Mouse (Mus musculus) brain, adult 2 months (tissue): ENCODE measurements at regions not wholly inside any gene's neighbourhood (a gene's known extent, or its start where the extent isn't known, plus 50 kb on each side); places are given as distances from the start of the nearest gene placed in this dataset.
A peak's percentile ranks its signal among the peaks of the same experiment; 100 is the strongest.

Source experiments
- DNase-seq: peaks from one replicate; pipeline ENCODE4 v3.0.0; 2011; ENCODE audit warnings: low read depth, low spot score

DNA sequence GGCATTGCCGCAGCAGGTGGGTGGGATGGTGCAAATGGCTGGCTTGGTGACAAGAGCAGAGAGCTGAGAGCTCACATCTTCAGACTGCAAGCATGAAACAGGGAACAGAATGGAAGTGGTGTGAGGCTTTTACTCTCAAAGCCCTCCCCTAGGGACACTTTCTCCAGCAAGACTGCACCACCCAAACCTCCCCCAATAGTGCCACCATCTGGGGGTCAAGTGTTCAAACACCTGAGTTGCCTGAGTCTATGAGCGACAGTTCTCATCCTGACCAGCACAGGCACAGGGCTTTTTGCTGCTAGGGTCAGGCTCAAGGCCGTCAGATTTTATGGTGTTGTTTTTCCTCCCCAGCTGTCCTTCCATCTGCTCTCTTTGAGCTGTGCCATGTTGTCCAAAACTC is 337.9 kb upstream of the Eif4g2 start:
- DNase-seq, result no peak

DNA sequence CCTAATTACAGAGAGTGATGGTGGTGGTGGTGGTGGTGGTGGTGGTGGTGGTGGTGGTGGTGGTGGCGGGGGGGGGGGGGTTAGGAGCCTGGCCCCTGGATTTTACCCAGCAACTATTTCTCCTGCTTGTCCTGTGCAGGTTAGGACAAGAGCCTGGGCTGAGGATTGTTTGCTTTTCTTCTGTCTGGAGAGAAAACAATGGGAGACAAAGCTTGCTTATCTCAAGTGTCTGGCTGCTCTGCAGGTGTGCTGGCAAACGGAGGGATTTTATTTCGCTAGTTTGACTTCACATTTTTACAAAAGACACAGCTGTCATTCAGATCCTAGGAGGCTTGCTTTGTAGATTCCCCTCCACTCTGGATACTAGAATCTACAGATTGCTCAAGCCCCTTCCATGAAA is 334.9 kb upstream of the Eif4g2 start:
- no peak for DNase-seq

DNA sequence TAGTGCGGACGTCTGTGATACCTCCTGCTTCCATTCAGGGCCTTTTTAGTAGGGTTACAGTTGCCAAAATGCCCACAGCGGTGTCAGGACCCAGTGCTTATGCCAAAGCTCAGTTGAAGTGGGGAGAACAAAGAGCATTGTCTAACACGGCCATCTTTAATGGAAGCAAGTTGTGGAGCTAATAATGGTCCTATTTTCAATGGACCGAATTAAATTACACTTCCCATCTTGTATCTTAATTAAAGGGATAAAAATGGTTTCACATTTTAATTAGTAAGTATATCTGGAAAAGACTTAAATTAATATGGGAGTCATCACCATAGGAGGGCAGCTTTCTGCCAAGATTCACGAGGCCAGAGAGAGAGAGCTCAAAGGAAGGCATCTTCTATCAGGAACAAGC is 333.2 kb upstream of the Eif4g2 start:
- DNase-seq, result no peak

DNA sequence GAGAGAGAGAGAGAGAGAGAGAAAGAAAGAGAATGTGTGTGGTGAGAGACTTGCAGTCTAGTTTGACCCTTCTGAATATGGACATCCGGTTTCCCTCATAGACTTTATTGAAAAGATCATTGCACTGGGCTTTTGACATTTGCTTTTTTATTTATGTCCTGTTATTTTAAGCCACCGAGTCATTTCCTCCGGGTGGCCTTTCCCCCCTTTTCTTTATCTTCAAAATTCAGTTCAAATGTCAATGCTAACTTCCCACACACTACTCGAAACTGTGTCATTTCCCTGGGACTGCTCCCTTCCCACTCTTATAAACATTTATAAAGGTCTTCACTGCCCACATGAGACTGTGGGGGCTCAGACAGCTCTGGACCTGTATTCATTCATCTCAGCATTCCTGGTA is 330.9 kb upstream of the Eif4g2 start:
- no peak for DNase-seq

DNA sequence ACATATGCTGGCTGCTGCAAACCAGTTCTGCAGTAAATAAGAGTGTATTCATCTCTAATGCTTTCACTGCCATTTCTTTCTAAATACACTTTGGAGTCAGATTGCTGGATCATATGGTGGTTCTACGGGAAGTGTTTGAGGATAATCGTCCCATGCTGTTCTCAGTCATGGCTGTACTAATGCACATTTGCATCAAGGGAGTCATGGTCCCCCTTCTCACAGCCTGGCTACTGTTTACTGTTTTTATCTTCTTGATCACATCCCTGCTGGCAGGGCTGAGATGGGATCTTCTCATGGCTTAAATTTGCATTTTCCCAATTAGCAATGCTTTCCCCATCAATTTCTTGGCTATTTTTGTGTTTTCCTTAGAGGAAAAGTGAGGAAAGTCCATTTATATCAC is 330.1 kb upstream of the Eif4g2 start:
- no peak for DNase-seq

DNA sequence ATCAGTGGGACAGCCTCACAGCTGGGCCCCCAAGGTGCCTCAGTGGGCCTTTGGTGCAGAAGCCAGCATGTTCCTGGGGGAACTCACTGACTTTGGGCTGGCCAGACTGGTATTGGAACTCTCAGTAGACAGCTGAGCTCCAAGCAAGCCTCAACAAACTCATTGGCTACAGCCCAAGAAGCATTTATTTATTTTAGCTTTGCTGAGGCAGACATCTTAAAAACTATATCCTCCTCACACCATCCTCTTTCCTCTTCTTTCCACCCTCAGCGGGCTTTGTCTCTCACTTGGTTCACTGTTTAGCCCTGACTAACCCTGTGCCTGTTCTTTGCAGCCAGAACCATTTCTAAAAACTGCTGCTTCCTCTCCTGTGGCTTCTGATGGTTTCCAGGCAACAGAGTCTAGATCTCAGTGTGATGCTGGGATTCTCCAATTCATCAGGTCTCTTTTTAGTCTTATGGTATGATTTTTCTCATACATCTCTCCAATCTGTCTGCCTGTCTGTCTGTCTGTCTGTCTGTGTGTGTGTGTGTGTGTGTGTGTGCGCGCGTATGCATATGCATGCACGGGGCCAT is 328.6 kb upstream of the Eif4g2 start:
- peak; percentile 80 for DNase-seq

DNA sequence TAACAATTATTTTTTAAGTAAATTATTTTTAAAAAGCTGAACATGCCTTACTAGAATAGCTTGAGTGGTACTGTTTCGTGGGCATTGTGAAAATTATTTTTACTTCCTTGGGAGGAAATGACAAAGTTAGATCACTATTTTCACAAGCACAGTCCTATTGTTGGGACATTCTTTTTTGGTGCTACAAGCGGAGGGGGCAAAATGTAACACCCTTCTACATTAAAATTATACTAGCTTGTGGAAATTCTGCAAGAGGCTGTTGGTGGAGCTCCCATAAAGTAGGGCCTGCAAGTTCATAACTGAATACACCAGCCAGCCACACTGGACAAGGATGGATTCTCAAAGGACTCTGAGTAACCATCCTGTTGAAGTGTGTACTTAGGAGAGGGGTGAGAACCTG is 313.1 kb upstream of the Eif4g2 start:
- DNase-seq, result peak; percentile 69

DNA sequence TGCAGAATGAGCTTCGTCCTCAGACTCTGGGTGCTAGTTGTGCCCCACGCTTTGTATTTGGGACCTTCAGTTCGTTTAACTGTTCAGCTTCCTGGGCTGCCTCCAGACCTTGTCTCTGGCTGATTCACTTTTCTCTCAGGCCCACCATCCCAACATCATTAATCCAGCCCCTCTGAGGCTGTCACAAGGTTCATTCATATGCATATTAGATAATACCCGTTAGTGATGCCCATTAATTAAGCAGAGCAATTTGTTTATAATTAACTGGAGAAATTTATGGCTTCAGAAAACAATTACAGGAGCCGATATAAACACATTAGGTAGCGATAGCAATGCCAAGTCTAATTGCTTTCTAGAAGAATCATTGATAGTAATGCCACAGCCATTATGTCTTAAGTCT is 312.3 kb upstream of the Eif4g2 start:
- DNase-seq, result no peak

DNA sequence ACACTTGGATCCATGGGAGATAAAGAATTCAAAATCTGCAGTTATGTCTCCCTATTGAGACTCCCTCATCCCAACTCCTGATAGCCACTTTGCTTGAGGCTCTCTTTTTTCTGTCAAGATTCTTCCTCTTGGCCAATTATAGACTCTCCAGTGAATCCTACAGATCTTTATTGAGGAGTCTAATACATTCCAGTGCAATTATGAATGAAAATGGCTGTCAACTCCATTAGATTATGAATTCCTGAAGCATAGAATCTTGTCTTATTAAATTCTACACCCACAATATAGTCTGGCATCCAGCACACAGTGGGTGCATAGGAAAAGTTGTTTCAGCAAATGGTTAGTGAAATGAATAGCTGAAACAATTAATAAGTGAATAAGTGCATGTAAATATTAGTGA is 311.0 kb upstream of the Eif4g2 start:
- no peak for DNase-seq

DNA sequence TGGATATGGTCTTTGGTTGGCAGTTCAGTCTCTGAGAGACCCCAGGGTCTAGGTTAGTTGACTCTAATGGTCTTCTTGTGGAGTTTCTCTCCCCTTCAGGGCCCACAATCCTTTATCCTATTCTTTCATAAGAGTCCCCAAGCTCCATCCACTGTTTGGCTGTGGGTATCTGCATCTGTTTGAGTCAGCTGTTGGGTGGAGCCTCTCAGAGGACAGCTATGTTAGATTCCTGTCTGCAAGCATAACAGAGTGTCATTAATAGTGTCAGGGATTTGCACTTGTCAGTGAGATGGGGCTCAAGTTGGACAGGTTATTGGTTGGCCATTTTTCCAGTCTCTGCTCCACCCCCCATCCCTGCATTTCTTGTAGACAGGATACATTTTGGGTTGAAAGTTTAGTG is 306.9 kb upstream of the Eif4g2 start:
- DNase-seq, result no peak

DNA sequence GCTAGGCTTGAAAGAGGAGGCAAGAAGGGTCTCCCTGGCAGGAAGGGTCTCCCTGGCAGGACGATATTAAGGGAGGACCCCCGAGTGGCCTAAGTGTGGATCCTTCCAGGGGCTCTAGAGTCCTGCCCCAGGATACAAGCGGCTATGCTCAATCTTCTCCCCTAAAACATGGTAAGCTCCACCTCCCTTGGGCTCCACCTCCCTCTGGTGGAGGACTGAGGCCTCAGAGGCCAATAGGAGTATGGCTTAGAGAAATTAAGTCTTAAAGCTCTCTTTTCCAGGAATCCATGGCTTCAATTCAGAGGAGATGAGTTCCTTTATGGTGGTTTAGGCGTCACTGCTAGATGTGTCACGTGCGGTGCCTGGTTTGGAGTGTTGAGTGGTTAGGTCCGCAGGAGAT is 291.7 kb upstream of the Eif4g2 start:
- no peak for DNase-seq

DNA sequence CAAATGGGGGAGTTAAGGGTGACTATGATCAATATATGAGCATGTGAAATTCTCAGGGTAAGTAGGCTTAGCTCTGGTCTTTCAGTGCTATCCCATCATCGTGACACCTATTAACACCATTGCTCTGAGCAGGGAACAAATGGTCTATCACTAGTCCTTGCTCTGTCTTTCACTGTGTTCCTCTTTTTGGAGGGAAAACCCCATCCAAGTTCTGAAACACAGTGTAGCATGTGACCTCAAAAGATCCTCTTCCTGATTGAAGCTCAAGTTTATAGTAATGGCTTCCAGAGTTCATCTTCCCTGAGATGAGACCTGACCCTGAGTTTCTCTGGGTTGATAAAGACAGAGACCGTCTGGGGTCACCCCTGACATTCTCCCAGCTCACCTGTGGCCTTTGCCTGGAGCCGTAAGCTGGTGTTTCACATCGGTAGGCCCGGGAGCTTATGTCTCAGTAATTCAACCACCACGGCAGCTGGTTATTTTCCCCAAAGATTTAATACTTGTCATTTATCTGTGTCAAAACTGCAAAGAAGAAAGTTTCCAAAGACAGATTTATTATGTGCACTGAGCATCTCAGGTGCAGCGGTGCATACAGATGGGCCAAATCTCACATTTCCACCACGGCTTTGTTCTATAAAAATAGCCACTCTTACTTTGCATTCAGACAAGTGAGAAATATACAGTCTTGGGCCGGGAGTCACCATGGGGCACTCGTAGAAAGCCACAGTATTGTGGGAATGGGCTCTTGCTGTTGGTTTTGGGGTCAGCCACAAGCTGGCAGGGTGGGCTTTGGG is 290.7 kb upstream of the Eif4g2 start:
- no peak for DNase-seq

DNA sequence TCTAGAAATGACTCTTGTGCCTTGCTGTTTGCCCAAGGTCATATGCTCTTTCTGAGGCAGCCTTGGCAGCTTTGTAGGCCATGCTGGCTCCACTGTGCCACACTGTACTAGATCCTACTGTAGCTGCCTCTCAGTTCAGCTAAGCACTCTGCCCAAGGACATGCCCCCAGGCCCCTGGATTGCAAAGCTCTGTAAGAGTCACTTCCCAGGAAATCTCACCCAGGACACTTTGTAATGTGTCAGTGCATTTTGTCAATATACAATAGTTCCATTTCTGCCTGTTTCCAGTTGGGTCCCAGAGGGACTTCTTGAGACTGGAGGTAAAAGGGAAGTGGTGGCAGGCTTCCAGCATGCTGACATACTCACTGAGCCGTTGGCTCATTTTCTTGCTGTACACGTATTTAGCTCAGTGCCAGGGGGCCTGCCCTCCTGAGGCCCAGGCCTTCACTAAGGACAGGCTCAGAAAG is 287.6 kb upstream of the Eif4g2 start:
- peak; percentile 42 for DNase-seq

DNA sequence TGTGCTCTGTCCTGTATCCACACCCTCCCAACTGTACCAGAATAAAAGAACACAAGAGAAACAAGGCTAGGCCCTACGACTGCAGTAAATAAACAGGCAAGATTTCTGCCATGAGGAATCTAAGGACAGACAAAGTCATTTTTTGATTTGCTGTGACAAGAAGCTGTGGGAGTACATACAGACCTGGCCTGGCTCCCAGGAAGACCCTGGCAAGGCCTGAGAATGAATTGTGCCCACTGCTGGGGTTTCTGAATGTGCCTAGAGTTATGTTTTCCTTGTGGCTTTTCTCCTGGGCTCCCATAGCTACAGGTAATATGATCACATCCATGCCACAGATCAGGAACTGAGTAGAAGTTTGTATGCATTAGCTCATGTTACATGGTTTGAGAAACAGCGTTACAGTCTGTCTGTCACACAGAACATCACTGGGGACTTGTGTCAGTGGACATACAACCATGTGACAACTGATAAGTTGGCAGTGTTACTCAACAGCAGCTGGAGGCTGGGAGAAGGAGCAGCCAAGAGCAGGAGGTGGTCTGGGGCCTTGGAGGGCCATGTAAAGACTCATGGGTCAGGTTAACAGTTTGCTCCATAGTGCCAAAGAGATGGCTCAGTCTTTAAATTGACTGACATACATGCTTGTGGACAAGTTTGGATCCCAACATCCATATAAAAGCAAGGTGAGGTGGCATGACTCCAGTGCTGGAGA is 285.6 kb upstream of the Eif4g2 start:
- no peak for DNase-seq

DNA sequence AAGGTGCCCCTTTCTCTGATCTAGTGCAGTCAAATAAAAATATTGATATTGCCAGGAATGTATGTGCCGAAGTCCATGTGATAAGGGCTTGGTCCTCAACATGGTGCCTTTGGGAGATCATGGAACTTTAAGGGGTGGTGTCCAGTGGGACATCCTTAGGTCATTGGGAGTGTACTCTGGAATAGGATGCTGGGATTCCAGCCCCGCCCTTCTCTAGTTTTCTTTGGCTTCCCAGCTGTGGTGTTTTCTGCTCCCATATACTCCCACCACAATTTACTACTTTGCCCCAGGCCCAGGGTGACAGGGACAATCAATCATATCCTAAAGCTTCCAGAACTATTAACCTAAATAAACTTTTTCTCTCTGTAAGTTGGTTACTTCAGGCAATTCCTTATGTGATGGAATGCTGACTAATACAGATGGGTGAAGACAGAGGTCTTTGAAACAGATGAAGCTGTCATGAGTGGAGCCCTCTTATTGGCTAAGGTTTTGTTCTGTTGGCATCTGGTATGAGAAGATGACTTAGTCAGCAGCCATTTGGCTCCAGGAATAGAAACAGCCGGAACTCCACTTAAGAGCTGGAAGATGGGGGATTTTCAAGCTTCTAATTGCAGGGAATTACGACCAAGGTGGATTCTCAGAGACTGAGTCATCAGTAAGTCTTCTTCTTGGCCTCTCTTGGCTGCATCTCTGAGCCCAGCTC is 284.3 kb upstream of the Eif4g2 start:
- peak; percentile 89 for DNase-seq

DNA sequence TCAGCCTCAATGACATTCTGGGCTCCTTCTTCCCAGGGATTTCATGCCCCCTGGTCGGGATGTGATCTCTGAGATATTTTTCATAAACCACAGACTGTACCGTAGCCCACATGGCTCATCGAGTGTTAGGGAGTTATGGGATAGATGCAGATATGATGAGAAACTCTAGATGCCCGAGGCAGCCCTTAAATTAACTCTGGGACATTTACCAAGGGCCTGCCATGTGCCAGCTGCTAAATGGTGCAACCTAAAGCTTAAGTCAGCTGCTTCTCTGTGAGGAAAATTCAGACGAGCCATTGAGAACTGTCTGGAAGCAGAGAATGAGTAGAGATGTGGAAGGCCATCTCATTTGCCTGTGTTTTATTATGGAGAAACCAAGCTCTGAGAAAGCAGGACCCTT is 282.6 kb upstream of the Eif4g2 start:
- DNase-seq, result peak; percentile 43

DNA sequence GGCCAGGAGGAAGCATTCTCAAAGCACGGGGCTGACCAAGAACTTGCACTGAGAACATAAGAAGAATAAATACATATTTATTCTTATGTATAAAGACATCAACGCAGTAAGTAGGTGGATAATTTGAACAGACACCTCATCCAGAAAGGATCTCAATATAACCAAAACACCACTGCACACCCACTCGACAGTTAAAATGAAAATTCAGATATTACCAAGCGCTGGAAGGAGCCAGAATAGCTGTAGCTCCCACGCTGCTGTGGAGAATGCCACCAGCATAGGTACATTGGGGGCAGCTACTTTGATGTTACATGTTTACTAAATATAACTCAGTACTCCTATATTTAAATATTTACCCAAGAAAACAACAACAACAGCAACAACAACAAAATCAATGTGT is 280.4 kb upstream of the Eif4g2 start:
- DNase-seq, result peak; percentile 77

DNA sequence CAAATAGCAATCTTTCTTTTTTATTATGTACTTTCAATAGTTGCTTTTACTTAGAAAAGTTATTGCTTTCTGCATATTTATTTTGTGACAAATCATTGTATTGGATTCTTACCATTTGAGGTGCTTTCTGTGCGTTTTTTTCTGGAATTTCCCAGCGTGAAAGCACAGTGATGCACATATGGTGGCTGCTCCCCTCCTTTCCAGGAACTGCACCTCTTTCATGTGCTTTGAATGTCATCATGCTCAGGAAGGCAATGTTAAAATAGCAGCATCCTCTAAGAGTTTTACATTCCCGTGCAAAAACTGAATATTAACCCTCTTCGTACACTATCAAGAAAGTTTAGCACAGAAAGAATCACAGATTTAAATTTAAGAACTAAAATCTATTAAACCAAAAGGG is 279.8 kb upstream of the Eif4g2 start:
- DNase-seq, result peak; percentile 60

DNA sequence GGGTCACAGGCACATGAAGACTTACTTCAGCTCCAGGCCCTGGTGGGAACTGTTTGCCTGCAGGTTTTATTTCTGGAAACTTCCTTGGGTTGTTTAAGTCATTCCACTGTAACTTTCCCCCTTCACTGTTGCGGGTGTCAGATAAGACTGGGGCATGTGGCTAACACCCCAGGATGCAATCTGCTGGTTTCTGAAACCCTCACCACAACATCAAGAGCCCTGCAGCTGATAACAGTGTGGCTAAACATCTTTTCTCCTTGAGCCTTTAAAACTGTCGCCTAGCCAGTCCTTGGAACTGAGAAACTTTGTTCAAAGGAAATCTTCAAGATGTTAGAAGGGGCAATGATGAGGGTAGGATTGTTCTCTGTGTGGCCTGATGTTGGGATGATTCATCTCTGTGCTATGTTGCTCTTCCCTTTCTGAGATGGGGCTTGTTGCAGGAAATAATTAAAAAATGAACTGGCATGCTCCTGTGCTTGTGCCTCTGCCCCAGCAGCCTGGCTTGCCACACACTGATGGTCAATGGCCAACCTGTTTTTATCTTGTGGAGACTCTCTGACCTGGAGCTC is 272.3 kb upstream of the Eif4g2 start:
- DNase-seq, result no peak

DNA sequence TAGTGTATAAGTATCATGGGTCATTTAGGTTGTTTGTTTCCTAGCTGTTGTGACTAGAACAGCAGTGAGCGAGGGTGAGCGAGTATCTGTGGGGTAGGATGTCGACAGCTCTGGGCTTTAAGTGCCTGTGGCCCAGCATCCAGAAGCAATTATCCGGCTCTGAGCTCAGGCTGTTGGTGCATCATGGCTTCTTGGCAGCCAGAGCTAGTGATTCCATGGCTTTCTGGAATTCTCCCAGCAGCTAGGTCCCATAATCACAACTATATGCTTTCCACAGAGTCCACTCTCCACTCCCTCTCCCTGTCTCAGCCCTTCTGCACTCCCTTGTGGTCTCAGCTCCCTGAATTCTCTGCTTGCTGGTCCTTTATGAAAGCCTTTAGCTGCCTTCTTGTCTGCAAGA is 271.2 kb upstream of the Eif4g2 start:
- DNase-seq, result no peak

DNA sequence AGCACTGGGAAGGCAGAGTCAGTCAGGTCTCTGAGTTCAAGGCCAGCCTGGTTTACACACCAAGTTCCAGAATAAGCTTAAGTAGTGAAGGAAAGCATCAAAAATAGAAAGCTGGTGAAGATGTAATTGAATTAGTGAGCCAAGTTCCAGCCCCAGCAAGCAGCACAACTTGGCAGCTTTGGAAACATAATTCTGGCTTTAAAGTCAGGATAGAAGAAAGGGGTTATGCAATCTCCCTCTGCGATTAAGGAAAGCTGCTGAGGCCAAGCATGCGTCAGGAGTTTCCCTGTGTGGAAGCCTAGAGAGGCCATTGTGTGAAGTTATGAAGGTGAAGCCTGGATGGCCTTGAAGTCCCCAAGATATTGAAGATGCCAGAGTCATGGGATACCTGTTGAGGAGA is 269.3 kb upstream of the Eif4g2 start:
- DNase-seq, result peak; percentile 70

DNA sequence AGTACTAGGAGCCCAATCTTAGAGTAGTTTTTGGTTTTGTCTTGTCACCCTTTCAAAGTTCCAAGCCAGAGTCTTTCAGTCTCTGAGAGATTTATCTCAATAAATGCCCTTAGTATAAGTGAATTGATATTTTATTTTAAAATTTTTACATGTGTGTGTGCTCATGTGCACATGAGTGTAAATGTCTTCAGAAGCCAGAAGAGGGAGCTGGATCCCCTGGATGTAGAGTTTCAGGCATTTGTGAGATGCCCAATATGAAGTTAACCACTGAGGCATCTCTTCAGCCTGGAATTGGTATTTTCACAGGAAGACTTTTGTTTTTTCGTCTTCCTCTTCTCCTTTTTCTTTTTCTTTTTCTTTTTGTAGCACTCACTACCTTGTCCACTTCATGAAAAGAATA is 262.3 kb upstream of the Eif4g2 start:
- no peak for DNase-seq
